Mouse (Mus musculus) heart, postnatal 0 days (tissue): ENCODE measurements at regions not wholly inside any gene's neighbourhood (a gene's known extent, or its start where the extent isn't known, plus 50 kb on each side); places are given as distances from the start of the nearest gene placed in this dataset.

Experiments used
- ATAC-seq: fragments of 200-750 bp; cut with Nextera tagmentation; 2 replicates; pipeline ENCODE4 v1.8.0; 2017; ENCODE audit warnings: low read depth, moderate number of reproducible peaks, moderate library complexity; ENCODE audit not compliant: insufficient read depth
- DNase-seq: peaks from one replicate; pipeline ENCODE4 v3.0.0-alpha.2; 2016; ENCODE audit warnings: low spot score
- H3K27ac ChIP-seq: fragments of 300-500 bp; sonication (generic); 2 replicates; pipeline ENCODE4 v1.5.1; 2014; ENCODE audit warnings: low read depth, mild to moderate bottlenecking
- H3K27me3 ChIP-seq: fragments of 300-500 bp; sonication (generic); 2 replicates; pipeline ENCODE4 v1.6.1; 2014; ENCODE audit warnings: low read length, mixed read lengths; ENCODE audit not compliant: control insufficient read depth, insufficient read depth
- H3K36me3 ChIP-seq: fragments of 300-500 bp; sonication (generic); replicated peaks from 2 replicates; pipeline ENCODE4 v1.6.1; 2014; ENCODE audit warnings: low read length, mixed read lengths; ENCODE audit not compliant: control insufficient read depth, insufficient read depth
- H3K4me1 ChIP-seq: fragments of 300-500 bp; sonication (generic); 2 replicates; pipeline ENCODE4 v1.6.1; 2014; ENCODE audit warnings: antibody characterized with exemption; ENCODE audit not compliant: control insufficient read depth, insufficient read depth
- H3K4me2 ChIP-seq: fragments of 300-500 bp; sonication (generic); 2 replicates; pipeline ENCODE4 v1.6.1; 2014; ENCODE audit warnings: low read depth, mild to moderate bottlenecking, low read length, moderate library complexity
- H3K4me3 ChIP-seq: fragments of 300-500 bp; sonication (generic); 2 replicates; pipeline ENCODE4 v1.5.1; 2014; ENCODE audit warnings: low read depth, low read length
- H3K9ac ChIP-seq: fragments of 300-500 bp; sonication (generic); replicated peaks from 2 replicates; pipeline ENCODE4 v1.6.1; 2014; ENCODE audit warnings: low read depth, low read length, mixed read lengths
- H3K9me3 ChIP-seq: fragments of 300-500 bp; sonication (generic); replicated peaks from 2 replicates; pipeline ENCODE4 v1.6.1; 2016; ENCODE audit warnings: low read length; ENCODE audit not compliant: control insufficient read depth
- CTCF ChIP-seq: IDR thresholded peaks from 2 replicates; pipeline ENCODE4 v1.5.1; 2016; ENCODE audit warnings: antibody characterized with exemption, control low read depth, low read depth
- EP300 ChIP-seq: IDR thresholded peaks from 2 replicates; pipeline ENCODE4 v1.6.1; 2016; ENCODE audit warnings: antibody characterized with exemption, low read depth
- WGBS: fragments of 180-500 bp; shearing (Covaris S2); extraction: QIAGEN DNeasy Blood & Tissue Kit; methylation state at CpG from one replicate; pipeline ENCODE4 v1.1.7; 2014; 5-methylcytosine and 5-hydroxymethylcytosine counted together

DNA sequence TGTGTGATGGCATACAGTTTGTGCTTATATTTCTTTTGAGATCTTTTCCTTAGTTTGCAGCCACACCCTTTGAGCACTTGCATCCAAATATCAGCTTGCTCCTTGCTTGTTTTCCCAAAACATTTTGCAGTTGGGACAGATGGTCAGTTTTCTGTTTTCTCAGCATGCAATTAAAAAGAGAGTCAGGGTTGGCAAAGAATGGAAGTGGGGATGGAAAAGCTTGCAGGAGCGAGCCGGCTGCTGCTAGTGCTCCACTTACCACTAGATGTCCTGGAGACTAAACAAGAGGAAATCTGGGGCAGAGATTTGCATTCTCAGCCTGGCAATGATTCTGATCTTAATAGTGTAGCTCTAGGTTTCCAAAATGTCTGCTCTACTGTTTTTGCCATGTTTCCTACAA is 181.8 kb downstream of the Barhl2 start:
- TF ChIP-seq EP300 = no peak
- TF ChIP-seq CTCF = peak; percentile 21
- Histone ChIP-seq H3K9ac (no peak overlapping the region), H3K27ac (no peak overlapping the region), H3K4me1 (no peaks in the 10 kb centered on the region), H3K4me2 (no peak overlapping the region), H3K9me3 (no peaks in the 10 kb centered on the region), H3K27me3 (no peaks in the 10 kb centered on the region), H3K4me3 (no peak overlapping the region), H3K36me3 (no peaks in the 10 kb centered on the region)
- no peak for DNase-seq
- 15% methylated on average over 2 of the region's 2 CpGs for WGBS
- no peak for ATAC-seq

DNA sequence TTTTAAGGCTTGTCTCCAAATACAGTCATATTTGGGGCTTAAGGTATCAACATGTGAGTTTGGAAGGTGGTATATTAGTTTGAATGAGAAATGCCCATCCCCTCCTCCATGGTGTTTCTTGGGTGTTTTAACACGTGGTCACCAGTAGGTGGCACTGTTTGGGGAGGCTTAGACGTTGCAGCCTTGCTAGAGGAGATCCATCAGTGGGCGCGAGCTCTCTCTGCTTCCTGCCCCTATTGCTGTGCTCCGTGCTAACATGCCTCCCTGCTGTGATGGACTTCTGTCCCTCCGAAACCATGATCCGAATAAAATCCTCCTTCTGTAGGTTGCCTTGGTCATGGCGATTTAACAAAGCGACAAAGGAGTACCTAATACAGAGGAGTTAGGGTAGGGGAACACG is 183.3 kb downstream of the Barhl2 start:
- Histone ChIP-seq H3K9me3 (no peaks in the 10 kb centered on the region), H3K27ac (no peak overlapping the region), H3K36me3 (no peaks in the 10 kb centered on the region), H3K4me3 (no peak overlapping the region), H3K9ac (no peak overlapping the region), H3K4me2 (no peak overlapping the region), H3K4me1 (no peaks in the 10 kb centered on the region), H3K27me3 (no peaks in the 10 kb centered on the region)
- 29% methylated on average over 10 of the region's 10 CpGs for WGBS
- TF ChIP-seq EP300 (no peak), CTCF (peak; percentile 57)
- ATAC-seq (no peak), DNase-seq (no peak)

DNA sequence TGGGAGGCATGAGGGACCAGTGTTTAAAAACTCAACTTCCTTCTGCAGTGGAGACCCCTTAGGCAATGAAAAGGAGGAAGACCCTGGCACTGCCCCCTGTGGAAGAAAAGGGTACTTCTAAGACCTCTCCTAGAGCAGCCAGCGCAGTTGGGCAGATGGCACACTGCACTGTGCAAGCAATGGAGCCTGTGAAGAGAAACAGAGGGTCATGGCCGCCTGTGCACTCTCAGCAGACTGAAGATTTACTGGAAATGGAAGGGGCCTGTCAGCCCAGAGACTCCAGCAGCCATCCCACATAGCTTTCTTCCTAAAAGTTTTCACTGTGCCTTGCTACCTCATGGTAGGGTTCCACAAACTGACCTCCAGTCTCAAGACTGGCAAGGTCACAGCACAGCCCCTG is 193.4 kb downstream of the Barhl2 start:
- Histone ChIP-seq H3K4me1 (no peaks in the 10 kb centered on the region), H3K9me3 (no peaks in the 10 kb centered on the region), H3K36me3 (no peaks in the 10 kb centered on the region), H3K4me2 (no peak overlapping the region), H3K9ac (no peak overlapping the region), H3K27ac (no peak overlapping the region), H3K4me3 (no peak overlapping the region), H3K27me3 (no peaks in the 10 kb centered on the region)
- TF ChIP-seq CTCF (no peak), EP300 (no peak)
- no peak for DNase-seq
- 66% methylated on average over 2 of the region's 2 CpGs for WGBS
- ATAC-seq = no peak

DNA sequence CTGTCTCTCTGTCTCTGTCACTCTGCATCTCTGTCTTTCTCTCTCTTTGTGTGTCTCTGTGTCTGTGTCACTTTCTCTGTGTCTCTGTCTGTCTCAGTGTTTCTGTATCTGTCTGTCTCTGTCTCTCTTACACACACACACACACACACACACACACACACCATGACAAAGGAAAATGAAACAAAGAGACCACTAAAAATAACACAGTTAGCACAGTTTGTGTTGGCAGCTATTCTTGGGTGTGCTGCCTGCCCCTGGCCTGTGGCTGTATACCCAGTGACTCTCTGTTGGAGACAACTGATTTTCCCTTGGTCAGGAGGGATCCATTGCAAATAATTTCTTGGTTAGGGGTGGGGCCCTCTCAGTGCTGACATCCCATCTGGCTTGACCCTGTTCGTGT is 200.8 kb downstream of the Barhl2 start:
- no peaks in the 10 kb centered on the region for H3K27me3 ChIP-seq
- H3K4me2 ChIP-seq = no peak overlapping the region
- TF ChIP-seq EP300 = no peak
- TF ChIP-seq CTCF = no peak
- no peak overlapping the region for H3K4me3 ChIP-seq
- no peaks in the 10 kb centered on the region for H3K36me3 ChIP-seq
- no peaks in the 10 kb centered on the region for H3K4me1 ChIP-seq
- WGBS = 40% methylated on average over 1 of the region's 1 CpGs
- peak; percentile 57; the same call in 1 of the 2 replicates for ATAC-seq
- no peaks in the 10 kb centered on the region for H3K9me3 ChIP-seq
- no peak overlapping the region for H3K27ac ChIP-seq
- no peak overlapping the region for H3K9ac ChIP-seq
- DNase-seq = peak; percentile 24

DNA sequence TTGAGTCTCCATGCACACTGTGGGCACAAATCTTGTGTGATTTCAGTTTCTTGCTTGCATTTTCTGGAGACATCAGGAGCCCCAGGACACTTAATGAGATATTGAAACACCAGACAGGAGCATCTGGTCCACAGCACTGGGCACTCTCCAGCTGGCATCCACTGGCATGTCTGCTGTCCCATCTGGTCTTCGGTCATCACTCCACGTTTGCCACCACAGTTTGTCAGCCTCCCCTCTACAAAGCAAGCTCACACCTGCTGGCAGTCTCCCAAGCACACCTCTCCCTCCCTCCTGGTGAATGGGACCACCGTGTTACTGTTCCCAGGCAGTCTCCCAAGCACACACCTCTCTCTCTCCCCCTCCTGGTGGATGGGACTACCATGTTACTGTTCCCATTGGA is 228.8 kb downstream of the Barhl2 start:
- no peaks in the 10 kb centered on the region for H3K9me3 ChIP-seq
- ATAC-seq (no peak), DNase-seq (no peak)
- no peak overlapping the region for H3K27ac ChIP-seq
- H3K9ac ChIP-seq = no peak overlapping the region
- TF ChIP-seq CTCF = no peak
- no peak for TF ChIP-seq EP300
- 54% methylated on average over 3 of the region's 3 CpGs for WGBS
- H3K4me3 ChIP-seq = no peak overlapping the region
- H3K4me1 ChIP-seq = peaks cover 5% of the 10 kb centered on the region; the same call in 1 of the 2 replicates
- H3K36me3 ChIP-seq = no peaks in the 10 kb centered on the region
- no peak overlapping the region for H3K4me2 ChIP-seq
- no peaks in the 10 kb centered on the region for H3K27me3 ChIP-seq

DNA sequence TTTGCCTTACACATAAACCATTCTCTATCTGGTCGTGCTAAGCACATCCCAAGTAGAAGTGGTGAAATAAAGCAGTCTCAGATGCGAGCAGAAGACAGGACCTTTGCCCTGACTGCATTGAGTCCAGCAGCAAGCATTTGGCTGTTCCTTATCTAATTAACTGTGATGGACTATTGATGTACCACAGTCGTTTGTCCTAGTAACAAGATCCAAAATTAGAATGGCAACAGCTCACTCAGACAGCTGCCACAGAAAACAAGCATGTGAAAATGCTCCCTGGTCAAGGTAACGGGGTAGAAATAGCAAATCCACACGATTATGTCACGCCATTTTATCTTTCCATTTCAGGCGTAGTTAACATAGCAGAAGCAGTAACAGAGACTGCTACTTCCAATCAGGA is 233.8 kb downstream of the Barhl2 start:
- peak; percentile 11 for DNase-seq
- peak; percentile 49; the same call in 1 of the 2 replicates for ATAC-seq

More for the DNA sequence above, 233.8 kb downstream of the Barhl2 start:
- 0 out of 2 replicates have a peak overlapping the region, but pooled peaks have one; percentile 2 for H3K4me2 ChIP-seq
- H3K9me3 ChIP-seq = no peaks in the 10 kb centered on the region
- WGBS = 22% methylated on average over 7 of the region's 7 CpGs
- H3K27me3 ChIP-seq = no peaks in the 10 kb centered on the region
- H3K36me3 ChIP-seq = no peaks in the 10 kb centered on the region
- H3K4me3 ChIP-seq = no peak overlapping the region
- peaks cover 8% of the 10 kb centered on the region; the same call in 1 of the 2 replicates for H3K4me1 ChIP-seq
- no peak overlapping the region for H3K27ac ChIP-seq
- no peak for TF ChIP-seq EP300
- no peak for TF ChIP-seq CTCF
- H3K9ac ChIP-seq = no peak overlapping the region
